Mouse (Mus musculus): ENCODE data around the gene Aqp3. TPM values are rescaled to one million over a fixed set of nuclear protein-coding genes. Genes with fewer than 3 reads are reported as not detected.
A peak's percentile ranks its signal among the peaks of the same experiment; 100 is the strongest.

Aqp3 gene
- polyA plus RNA-seq, 1 experiment from 2014 or later, result 10.7 TPM

DNA sequence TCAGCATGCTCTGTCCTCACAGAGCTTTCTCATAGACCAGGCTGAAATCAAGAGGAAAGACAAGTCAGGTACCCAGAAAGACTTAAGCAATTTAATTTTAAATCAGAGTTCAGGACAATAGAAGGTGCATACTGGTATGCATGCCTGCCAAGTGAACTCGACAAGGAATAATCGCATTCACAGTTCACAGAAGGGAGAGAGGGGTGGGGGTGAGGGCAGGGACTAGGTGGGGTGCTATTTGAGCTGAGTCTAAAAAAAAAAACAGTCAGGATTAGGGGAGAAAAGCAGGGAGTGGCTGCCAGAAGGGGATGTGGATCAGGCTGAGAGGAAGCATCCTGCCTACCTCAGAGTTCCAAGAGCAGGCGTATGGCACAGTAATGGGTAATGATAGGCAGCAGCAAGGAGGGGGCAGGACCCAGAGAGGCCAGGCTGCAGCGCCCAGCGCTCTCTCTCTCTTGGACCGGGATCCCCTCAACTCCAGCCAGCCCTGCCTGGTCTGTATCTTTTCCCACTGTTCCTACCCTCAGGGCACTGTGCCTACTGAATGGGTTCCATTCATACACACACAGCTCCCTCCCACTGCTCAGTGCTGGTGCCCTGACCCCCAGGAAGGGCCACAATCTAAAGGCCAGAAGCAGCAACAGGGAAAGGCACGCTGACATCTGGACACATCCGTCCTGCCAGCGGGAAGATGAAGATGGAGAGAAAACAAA lies 16.5 kb upstream of the Aqp3 start:
- WGBS (ENCODE audit: insufficient replicate concordance), result 94% methylated on average over 9 of the region's 9 CpGs
- Histone ChIP-seq H3K36me3 (replicated peaks; ENCODE audit: insufficient read depth, low read length) (peaks cover 42% of the 10 kb centered on the region), H3K9me3 (ENCODE audit: low read length) (no peaks in the 10 kb centered on the region), H3K4me3 (ENCODE audit: low read depth, low read length) (no peak overlapping the region), H3K27ac (ENCODE audit: low read depth) (no peak overlapping the region), H3K27me3 (ENCODE audit: insufficient read depth, low read length) (no peaks in the 10 kb centered on the region), H3K9ac (replicated peaks) (no peak overlapping the region), H3K4me1 (ENCODE audit: insufficient read depth) (no peaks in the 10 kb centered on the region), H3K4me2 (ENCODE audit: low read depth, low read length) (no peak overlapping the region)
- ATAC-seq, result no peak
- TF ChIP-seq CTCF (IDR thresholded peaks at IDR 0.05; ENCODE audit: low read depth) (no peak), EP300 (IDR thresholded peaks at IDR 0.05; ENCODE audit: low read depth) (no peak)
- DNase-seq, result no peak

DNA sequence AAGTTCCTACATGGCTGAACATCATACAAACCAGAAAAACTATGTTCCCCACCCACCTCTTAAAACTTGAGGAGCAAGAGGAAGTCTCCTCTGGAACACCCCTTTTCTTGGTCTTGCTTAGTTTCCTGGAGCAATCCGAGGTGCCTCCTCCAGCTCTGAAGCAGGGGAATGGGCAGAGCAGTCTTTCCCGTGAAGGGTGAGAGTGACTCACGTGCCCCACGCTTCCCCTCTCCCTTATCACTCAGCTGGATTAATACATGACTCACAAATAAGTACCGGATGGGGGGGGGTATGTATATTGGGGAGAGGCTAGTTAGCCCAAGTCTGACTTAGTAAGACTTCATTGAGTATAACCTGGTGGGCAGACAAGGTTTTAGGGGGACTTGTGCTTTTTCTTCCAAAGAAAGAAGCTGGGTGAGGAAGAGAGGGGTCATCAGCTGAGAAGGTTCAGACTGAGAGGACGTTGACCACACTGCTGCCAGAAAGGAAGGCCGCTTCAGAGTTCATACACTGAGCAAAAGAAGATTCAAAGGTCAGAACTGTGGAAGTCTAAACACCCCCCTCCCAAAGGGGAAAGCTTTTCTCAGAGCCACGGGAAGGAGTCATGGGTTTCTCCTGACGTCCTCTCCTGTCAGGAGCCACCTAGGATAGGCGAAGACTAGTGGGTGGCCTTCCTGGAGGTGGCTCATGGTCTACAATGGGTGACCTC lies 10.9 kb upstream of the Aqp3 start:
- TF ChIP-seq CTCF (IDR thresholded peaks at IDR 0.05; ENCODE audit: low read depth) (no peak), EP300 (IDR thresholded peaks at IDR 0.05; ENCODE audit: low read depth) (no peak)
- Histone ChIP-seq H3K27ac (ENCODE audit: low read depth) (no peak overlapping the region), H3K4me2 (ENCODE audit: low read depth, low read length) (no peak overlapping the region), H3K36me3 (replicated peaks; ENCODE audit: insufficient read depth, low read length) (no peaks in the 10 kb centered on the region), H3K9ac (replicated peaks) (no peak overlapping the region), H3K9me3 (ENCODE audit: low read length) (no peaks in the 10 kb centered on the region), H3K4me1 (ENCODE audit: insufficient read depth) (no peaks in the 10 kb centered on the region), H3K27me3 (ENCODE audit: insufficient read depth, low read length) (no peaks in the 10 kb centered on the region), H3K4me3 (ENCODE audit: low read depth, low read length) (no peak overlapping the region)
- WGBS (ENCODE audit: insufficient replicate concordance), result 58% methylated on average over 10 of the region's 10 CpGs
- ATAC-seq (peak; percentile 40; the same call in 1 of the 2 replicates), DNase-seq (no peak)

DNA sequence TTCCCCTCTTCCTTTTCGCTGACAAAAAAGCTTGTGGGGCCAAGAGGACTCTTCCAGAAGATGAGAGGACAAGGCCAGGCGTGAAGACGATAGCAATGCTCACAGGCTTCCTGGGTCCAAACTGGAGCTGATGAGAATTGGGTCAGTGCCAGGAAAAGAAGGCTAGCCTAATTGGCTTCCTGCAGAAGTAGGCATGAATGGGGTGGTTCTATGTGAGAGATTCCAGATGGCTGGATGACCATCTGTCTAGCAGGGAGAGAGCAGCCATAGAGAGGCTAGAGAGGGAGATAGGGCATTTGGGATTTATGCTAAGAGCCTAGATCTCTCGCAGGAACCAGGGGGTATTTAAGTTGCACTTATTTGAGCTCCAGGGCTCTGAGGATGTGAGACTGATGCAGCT lies 9.5 kb upstream of the Aqp3 start:
- 62% methylated on average over 4 of the region's 4 CpGs for WGBS (ENCODE audit: insufficient replicate concordance)
- H3K27ac ChIP-seq (ENCODE audit: low read depth), result no peak overlapping the region
- H3K4me1 ChIP-seq (ENCODE audit: insufficient read depth), result no peaks in the 10 kb centered on the region
- no peak overlapping the region for H3K4me3 ChIP-seq (ENCODE audit: low read depth, low read length)
- DNase-seq, result no peak
- no peak overlapping the region for H3K4me2 ChIP-seq (ENCODE audit: low read depth, low read length)
- H3K9me3 ChIP-seq (ENCODE audit: low read length), result no peaks in the 10 kb centered on the region
- no peak for ATAC-seq
- no peak overlapping the region for H3K9ac ChIP-seq (replicated peaks)
- H3K36me3 ChIP-seq (replicated peaks; ENCODE audit: insufficient read depth, low read length), result no peaks in the 10 kb centered on the region
- TF ChIP-seq CTCF (IDR thresholded peaks at IDR 0.05; ENCODE audit: low read depth) (no peak), EP300 (IDR thresholded peaks at IDR 0.05; ENCODE audit: low read depth) (no peak)
- no peaks in the 10 kb centered on the region for H3K27me3 ChIP-seq (ENCODE audit: insufficient read depth, low read length)

DNA sequence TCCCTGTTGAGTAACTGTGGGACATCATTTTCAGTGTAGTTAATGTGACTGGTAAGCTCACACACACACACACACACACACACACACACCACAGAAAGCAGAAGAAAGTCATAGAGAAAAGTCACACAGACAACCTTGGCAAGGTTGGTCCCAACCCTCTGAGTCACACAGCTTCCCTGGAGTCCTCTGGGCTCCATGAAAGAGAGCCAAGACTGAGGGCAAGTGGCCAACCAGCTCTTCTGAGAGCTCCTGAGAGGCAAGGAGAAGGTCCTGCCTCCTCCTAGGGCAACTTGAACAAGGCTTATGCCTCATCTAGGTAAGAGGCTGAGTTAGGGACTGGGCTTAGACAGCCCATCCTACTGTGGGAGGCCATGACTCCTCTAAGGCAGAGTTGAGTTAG lies 4.9 kb upstream of the Aqp3 start:
- H3K4me1 ChIP-seq (ENCODE audit: insufficient read depth), result peaks cover 9% of the 10 kb centered on the region
- H3K4me2 ChIP-seq (ENCODE audit: low read depth, low read length), result no peak overlapping the region
- no peak overlapping the region for H3K27ac ChIP-seq (ENCODE audit: low read depth)
- TF ChIP-seq EP300 (IDR thresholded peaks at IDR 0.05; ENCODE audit: low read depth) (no peak), CTCF (IDR thresholded peaks at IDR 0.05; ENCODE audit: low read depth) (no peak)
- no peak overlapping the region for H3K9ac ChIP-seq (replicated peaks)
- H3K36me3 ChIP-seq (replicated peaks; ENCODE audit: insufficient read depth, low read length), result no peaks in the 10 kb centered on the region
- no peak overlapping the region for H3K4me3 ChIP-seq (ENCODE audit: low read depth, low read length)
- H3K9me3 ChIP-seq (ENCODE audit: low read length), result no peaks in the 10 kb centered on the region
- ATAC-seq (no peak), DNase-seq (no peak)
- H3K27me3 ChIP-seq (ENCODE audit: insufficient read depth, low read length), result peaks cover 10% of the 10 kb centered on the region

GRCm38 (mm10) chr4:41100986-41101385 lies 3.0 kb upstream of the Aqp3 start:
- Histone ChIP-seq H3K9ac (replicated peaks) (no peak overlapping the region), H3K4me3 (ENCODE audit: low read depth, low read length) (no peak overlapping the region), H3K36me3 (replicated peaks; ENCODE audit: insufficient read depth, low read length) (no peaks in the 10 kb centered on the region), H3K4me1 (ENCODE audit: insufficient read depth) (peaks cover 28% of the 10 kb centered on the region), H3K27me3 (ENCODE audit: insufficient read depth, low read length) (peaks cover 20% of the 10 kb centered on the region), H3K27ac (ENCODE audit: low read depth) (no peak overlapping the region), H3K9me3 (ENCODE audit: low read length) (no peaks in the 10 kb centered on the region), H3K4me2 (ENCODE audit: low read depth, low read length) (no peak overlapping the region)
- DNase-seq, result no peak
- TF ChIP-seq CTCF (IDR thresholded peaks at IDR 0.05; ENCODE audit: low read depth) (no peak), EP300 (IDR thresholded peaks at IDR 0.05; ENCODE audit: low read depth) (no peak)
- ATAC-seq, result no peak
- WGBS (ENCODE audit: insufficient replicate concordance), result 61% methylated on average over 1 of the region's 1 CpGs

DNA sequence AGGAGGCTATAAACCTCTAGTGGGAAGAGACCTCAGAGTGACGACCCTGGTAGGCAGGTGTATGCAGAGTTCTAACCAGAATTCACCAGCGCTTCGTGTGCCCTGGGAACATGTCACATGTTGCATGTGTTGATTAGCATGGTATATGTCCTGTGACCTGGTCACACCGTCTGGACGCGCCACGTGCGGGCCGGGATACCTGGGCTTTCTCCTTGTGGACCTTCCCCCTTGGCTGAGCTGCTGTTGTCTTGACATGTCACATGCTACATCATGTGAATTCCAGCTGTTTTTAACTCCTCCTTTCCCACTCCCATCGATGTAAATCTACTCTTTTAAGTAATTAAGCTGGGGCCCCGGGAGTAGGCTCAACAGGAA lies 581 bp upstream of the Aqp3 start:
- Histone ChIP-seq H3K9me3 (ENCODE audit: low read length) (no peaks in the 10 kb centered on the region), H3K36me3 (replicated peaks; ENCODE audit: insufficient read depth, low read length) (no peaks in the 10 kb centered on the region), H3K27ac (ENCODE audit: low read depth) (no peak overlapping the region), H3K27me3 (ENCODE audit: insufficient read depth, low read length) (peaks cover 20% of the 10 kb centered on the region), H3K4me1 (ENCODE audit: insufficient read depth) (peaks cover 32% of the 10 kb centered on the region), H3K9ac (replicated peaks) (no peak overlapping the region), H3K4me2 (ENCODE audit: low read depth, low read length) (peak overlapping the region; percentile 86), H3K4me3 (ENCODE audit: low read depth, low read length) (peak overlapping the region; percentile 48)
- DNase-seq (no peak), ATAC-seq (peak; percentile 4; the same call in 1 of the 2 replicates)
- TF ChIP-seq EP300 (IDR thresholded peaks at IDR 0.05; ENCODE audit: low read depth) (no peak), CTCF (IDR thresholded peaks at IDR 0.05; ENCODE audit: low read depth) (no peak)
- 17% methylated on average over 11 of the region's 11 CpGs for WGBS (ENCODE audit: insufficient replicate concordance)

Data from liver, postnatal 0 days (tissue).